Mouse (Mus musculus): Measurements from ENCODE around the gene Phkg1.

- no peak for TF ChIP-seq CTCF (IDR thresholded peaks at IDR 0.05; ENCODE audit: extremely low read depth, insufficient read depth, low read length)
- no peak for TF ChIP-seq POLR2A (IDR thresholded peaks at IDR 0.05; ENCODE audit: extremely low read depth, insufficient read depth, low read length)
Measured at GRCm38 (mm10) chr5:129918752-129919151, 20.4 kb upstream of the Phkg1 start.
